Mouse (Mus musculus) testis, adult 2 months (tissue): ENCODE results near the gene Col8a2.

Source experiments
- CTCF ChIP-seq: fragments of 200-500 bp; IDR thresholded peaks from 2 replicates; pipeline ENCODE4 v1.5.1; 2012; ENCODE audit warnings: low read depth, mild to moderate bottlenecking, inconsistent platforms, low read length, moderate library complexity; ENCODE audit not compliant: control insufficient read depth, insufficient read depth, insufficient replicate concordance
- POLR2A ChIP-seq: fragments of 200-500 bp; IDR thresholded peaks from 2 replicates; pipeline ENCODE4 v1.6.1; 2012; ENCODE audit warnings: low read depth, mild to moderate bottlenecking, inconsistent platforms, low read length, moderate library complexity; ENCODE audit not compliant: control insufficient read depth

- TF ChIP-seq CTCF (no peak), POLR2A (no peak)
These were observed 20.2 kb downstream of the Col8a2 start for GRCm38 (mm10) chr4:126306827-126307226.
